Mouse (Mus musculus): ENCODE data around the gene Fam57b.

Fam57b gene

DNA sequence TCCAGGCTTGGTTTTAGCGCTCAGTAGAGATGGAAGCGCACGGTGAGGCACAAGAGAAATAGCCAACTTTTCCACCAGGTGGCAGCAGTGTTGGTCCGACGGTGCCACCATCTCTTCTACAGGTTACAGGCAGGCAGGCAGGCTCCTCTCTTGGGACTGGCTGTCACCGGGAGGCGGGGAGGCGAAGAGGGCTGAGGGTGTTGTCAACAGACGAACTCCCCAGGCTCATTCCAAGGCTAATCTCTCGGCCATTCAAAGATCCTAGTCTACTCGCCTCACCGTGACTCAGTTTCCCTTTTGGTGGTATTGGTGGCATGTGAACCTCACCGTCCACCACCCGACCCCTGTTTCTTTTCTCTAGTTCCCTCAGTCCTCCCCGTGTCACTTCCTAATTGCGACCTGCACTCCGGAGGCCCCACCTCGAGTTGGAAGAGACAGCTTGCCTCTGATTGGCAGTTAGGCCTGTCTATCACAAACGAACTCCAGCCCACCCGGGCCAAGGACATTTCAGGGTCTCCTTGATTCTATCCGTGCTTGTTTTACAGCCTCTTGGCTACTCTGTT, 34.6 kb downstream of the Fam57b start:
- peak; percentile 81 to 86 for DNase-seq

GRCm38 (mm10) chr7:126833294-126833693, 35.8 kb downstream of the Fam57b start:
- DNase-seq: no peak

GRCm38 (mm10) chr7:126843276-126843675, 45.8 kb downstream of the Fam57b start:
- DNase-seq: no peak

DNA sequence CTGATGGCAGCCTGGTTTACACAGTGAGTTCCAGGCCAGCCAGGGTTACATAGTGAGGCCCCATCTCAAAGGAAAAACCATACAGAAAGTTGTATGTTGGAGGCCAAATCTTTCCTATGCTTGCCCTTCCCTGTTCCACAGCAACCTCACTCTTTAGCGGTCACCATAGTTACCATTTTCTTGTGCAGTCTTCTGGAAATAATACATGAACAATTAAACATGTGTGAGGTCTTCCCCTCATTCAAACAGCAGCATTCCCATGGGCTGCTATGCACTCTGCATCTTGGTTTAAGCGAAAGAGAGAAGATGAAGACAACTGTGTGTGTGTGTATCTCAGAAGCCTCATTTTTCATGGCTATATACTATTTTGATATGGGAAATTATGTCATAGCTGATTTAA, 48.0 kb downstream of the Fam57b start:
- DNase-seq: no peak

DNA sequence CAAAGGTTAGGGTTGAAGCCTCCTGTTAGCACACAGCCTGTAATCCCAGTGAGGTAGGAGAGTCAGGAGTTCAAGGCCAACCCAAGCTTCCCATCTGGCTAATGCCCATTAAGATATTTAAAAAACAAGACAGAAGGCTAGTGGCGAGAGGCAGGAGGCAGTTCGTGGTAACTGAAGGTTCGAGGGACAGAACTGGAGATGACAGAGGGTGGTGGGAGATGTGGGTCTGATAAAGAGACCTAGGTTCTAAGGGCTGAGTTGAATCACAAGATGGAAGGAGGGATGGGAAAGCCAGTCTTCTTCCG, 49.6 kb downstream of the Fam57b start, which contains the start of gene Doc2a:
Gene Doc2a, plus strand, starts transcription at position 301 of the 305 bp plus-strand sequence.
- DNase-seq: no peak

DNA sequence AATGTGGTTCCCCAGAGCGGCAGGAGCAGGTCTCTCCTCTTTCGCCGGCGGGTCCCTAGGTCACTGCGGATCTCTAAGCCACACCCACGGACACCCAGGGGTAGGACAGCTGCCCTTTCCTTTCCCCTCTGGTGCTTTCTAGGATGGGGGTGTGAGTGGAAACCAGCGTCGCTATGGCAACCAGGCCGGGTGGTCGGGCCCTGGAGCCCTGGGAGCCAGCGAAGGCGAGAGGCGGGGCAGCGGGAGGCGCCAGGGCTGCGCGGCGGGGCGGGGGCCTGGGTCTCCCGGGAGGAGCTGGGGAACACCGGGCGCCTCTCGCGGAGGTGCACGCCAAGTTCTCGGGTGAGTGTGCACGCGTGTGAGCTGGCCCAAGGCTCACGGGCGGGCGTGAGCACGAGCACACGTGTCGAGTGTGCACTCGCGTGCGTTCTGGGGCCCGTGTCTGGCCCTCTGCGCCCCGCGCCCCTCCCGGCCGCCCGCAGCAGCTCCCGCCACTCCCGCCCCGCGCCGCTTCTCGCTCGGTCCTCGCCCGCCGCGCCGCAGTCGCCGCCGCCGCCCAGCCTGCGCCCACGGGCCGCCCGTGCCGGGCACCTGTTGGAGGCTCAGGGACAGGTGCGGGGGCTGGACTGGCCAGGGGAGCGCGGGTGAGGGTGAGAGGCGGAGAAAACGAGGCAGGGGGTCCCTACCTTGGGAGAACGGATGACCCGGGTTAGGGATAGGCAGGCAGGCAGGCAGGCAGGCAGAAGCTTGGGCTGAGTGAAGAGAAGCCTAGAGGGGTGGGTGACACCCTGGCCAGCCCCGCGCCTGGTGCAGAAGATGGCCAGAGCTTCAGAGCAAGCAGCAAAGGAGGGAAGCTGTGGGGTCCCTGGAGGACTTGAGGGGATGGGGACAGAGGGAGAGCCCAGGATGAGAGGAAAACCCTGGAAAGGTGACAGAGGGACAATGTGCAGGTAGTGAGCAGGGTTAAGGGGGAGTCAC, 50.2 kb downstream of the Fam57b start:
- DNase-seq: no peak

DNA sequence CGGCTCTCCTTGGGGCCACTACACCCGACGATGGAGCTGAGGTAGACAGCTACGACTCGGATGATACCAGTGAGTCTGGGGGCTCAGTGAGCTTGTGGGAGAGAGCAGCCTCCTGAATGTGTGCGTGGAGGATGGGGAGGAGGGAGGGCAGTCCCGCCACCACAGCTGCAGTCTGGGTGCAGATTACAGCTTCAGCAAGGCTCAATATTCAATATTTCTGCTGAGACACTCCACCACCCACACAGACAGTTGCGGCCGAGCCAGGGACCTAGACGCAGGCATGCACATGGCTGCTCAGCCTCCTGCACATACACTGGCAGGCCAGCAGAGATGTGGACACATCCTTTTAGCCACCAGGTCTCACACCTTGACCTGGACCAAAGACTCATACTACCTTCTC, 51.3 kb downstream of the Fam57b start:
- no peak for DNase-seq

- DNase-seq: no peak
Observed at GRCm38 (mm10) chr7:126850161-126850560, 52.7 kb downstream of the Fam57b start.

GRCm38 (mm10) chr7:126851192-126851591, 53.7 kb downstream of the Fam57b start:
- DNase-seq: no peak

DNA sequence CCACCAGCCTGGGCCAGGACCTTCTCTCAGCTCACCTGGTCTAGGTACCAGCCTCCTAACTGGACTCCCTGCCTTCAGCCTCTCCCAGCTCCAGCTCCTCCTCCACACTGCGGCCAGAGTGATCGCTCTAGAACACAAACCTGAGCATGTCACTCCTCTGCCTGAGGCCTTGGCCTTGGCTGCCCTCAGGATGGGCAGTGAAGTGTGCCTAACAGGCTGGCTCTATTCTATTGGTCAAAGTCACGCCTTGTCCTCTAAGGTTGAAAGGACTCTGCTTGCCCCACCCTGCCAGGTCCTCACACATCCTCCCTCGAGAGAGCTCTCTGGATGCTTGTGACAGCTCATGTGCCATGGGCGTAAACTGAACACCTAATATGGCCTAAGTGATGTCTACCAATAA, 56.0 kb downstream of the Fam57b start:
- peak; percentile 77 to 82 for DNase-seq

- no peak for DNase-seq
Observed at GRCm38 (mm10) chr7:126855641-126856040, 58.2 kb downstream of the Fam57b start.

DNA sequence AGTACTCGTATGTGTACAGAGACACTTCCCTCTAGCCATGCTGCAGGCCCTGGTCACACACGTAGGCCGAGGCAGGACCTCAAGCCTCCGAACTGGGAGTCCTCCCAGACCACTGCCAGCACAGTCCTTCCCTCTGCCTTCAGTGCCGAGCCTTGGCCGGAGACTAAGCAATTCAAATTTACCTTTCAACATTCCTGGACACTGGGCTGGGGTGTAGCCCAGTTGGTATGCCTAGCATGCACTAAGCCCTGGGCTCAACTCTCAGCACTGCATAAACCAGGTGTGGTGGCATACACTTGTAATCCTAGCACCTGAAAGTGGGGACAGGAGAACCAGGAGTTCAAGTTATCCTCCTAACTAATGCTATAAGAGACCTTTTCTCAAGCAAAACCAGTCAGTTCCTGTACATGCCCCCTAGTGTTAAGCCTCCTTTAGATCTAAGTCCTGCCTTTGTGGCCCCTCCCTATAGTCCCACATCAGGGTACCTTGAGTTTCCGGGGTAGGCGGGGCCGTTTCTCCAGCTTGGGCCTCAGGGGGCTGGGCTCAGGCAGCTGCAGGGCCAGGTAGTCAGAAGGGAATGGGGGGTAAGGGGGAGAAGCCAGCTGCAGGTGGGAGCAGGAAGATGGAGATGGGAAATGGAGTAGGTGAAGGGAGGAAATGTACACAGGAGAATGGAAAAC, 59.4 kb downstream of the Fam57b start:
- no peak for DNase-seq

GRCm38 (mm10) chr7:126860987-126861386, 63.5 kb downstream of the Fam57b start:
- no peak for DNase-seq

- peak; percentile 96 to 97 for DNase-seq
Observed at GRCm38 (mm10) chr7:126861429-126862130, 64.1 kb downstream of the Fam57b start, which contains the start of gene Hirip3. TSS of gene Hirip3 (plus strand) at chr7:126861972.

GRCm38 (mm10) chr7:126862147-126862784, 64.8 kb downstream of the Fam57b start, which contains the start of gene Ino80e:
TSS of gene Ino80e (minus strand) at chr7:126862377.
- DNase-seq: peak; percentile 93 to 95

GRCm38 (mm10) chr7:126863791-126864190, 66.3 kb downstream of the Fam57b start:
- DNase-seq: no peak

DNA sequence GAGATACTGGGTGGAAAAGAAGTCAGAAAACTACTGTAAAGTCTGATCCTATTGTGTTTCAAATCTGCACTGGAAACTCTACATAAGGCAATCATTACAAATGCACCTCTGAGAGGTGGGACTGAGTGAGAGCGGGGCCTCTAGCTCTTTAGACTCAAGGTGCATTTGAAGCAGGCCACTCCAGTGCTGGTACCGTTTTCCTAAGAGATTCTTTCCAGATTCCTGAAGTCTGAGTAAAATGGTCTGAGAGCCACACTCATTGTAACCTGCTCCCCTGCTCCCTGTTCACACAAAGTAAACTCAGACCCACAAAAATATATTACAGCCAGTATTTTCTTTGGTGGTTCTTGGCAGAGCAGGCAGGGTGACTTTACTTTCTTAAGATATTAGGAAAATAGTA, 70.1 kb downstream of the Fam57b start:
- DNase-seq: no peak

DNA sequence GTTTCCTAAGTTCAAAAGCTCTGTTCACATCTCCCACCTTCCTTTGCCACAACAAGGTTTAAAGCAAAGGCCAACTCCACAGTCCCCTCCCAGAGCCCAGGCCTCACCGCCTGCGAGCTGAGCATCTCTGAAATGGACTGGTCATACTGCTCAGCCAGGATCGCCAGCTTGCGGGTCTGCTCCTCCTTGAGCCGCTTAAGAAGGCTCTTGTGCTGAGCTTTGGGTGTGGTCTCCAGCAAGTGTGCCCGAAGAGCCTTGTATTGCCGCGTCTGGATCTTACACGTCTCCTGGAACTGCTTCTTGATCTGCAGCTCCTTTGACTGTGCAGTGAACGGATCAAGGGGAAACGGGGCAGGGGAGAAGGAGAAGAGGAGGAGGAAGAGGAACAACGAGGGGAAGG, 70.5 kb downstream of the Fam57b start:
- DNase-seq: no peak

DNA sequence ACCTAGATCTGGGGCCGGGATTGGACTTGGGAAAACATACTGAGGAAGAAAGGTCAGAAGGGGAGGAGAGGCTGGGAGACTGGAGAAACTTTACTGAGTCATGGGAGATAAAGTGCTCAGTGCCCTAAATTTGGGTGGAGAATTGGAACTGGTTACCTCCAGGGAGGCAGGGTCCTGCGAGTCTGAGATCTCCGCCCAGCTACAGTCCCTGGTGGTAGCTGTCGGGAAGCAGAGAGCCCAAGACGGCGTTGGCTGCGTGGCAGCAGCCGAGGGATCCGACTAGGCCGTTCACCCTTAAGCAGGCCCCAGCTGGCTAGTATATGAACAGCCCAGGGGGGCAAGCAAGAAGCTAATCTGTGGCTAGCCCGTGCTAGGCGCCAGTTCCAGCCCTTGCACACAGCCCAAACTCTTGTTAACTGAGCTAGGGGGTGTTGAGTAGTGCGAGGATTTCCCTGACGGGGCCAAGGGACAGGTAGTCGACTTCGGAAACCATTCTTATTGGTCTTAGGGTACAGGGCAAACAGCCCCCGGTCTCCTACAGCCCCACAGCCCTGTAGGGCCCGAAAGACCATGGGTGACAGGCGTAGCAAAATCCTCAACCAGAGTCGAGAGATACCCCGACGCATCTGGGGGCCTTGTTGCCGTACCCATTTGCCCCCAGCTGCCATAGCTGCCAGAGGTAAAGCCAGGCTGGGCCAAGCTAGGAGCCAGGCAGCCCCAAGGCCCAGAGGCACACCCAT, 72.5 kb downstream of the Fam57b start:
- no peak for DNase-seq

GRCm38 (mm10) chr7:126870520-126870891, 73.0 kb downstream of the Fam57b start:
- no peak for DNase-seq

DNA sequence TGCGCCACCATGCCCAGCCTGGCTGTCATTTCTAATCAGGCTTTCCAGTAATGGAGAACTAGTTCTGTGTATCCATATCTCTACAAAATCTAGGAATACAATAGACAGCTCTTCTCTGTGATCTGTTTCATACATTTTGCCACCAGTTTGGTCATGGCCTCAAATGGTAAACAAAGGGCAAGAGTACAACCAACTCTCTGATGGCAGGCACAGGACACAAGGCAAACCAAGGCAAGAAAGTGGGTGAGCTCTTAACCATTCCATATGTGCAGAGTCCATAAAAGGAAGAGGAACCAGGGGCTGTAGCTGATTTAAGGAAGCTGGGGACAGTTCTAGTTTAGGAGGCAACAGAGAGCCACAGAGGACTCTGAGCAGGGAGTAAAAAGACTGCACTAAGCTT, 79.8 kb downstream of the Fam57b start:
- no peak for DNase-seq

Data from kidney, adult 8-10 months (tissue).